Mouse (Mus musculus) B cell, adult 2 months (primary cell): Measurements from ENCODE around the gene Gria1.

ENCODE experiments used
- DNase-seq, 2 experiments: peaks; one replicate each; pipeline ENCODE4 v3.0.0; 2022

Gria1 gene

GRCm38 (mm10) chr11:57011024-57011690 is at the start of gene Gria1:
Gene Gria1, plus strand, starts transcription at chr11:57011387.
- no peak for DNase-seq

- no peak for DNase-seq
These were observed 49.4 kb upstream of the Gria1 start for GRCm38 (mm10) chr11:56961751-56962150.

- DNase-seq: no peak
These were observed 38.4 kb upstream of the Gria1 start for GRCm38 (mm10) chr11:56972814-56973213.

- no peak for DNase-seq
These were observed 26.7 kb upstream of the Gria1 start for GRCm38 (mm10) chr11:56984321-56985000.

DNA sequence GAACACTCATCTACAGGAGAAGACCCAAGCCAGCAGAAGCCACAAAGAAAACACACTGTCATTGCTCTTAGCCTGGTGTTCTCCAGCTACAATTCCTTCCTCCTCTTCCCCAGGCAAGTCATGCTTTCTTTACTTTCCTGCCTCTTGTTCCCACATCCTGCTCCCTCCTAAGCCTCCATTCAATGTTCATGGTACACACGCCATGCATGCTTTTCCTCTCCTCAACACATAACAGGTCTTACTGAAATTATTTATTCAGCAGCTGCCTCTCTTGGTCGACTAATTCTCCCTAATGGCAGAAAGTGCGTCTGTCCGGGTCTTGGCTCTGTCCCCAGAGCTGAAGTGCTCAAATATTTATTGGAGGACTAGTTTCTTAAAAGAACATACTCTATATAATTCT is 25.7 kb upstream of the Gria1 start:
- no peak for DNase-seq

- no peak for DNase-seq
These were observed 11.6 kb upstream of the Gria1 start for GRCm38 (mm10) chr11:56999601-57000001.

GRCm38 (mm10) chr11:57004611-57005010 is 6.6 kb upstream of the Gria1 start:
- DNase-seq: no peak

- DNase-seq: no peak
These were observed 5.8 kb upstream of the Gria1 start for GRCm38 (mm10) chr11:57005341-57005740.

DNA sequence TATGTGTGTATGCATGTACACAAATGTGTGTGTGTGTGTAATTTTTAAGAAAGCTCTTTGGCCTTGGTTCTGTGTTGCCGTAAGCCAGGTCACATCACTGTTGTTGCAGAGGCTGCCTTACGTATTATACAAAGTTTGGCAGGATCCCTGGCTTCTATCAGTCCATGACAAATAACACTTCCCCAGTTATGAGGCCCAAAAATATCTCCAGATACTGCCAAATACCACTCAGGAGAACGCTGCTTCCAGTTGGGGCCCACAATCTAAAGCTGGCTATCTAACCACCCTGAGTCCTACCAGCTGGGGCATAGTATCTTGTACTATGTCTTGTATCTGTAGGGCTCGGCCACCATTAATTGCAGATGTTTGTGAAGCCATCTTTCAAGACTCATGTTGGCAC is 3.4 kb upstream of the Gria1 start:
- no peak for DNase-seq

DNA sequence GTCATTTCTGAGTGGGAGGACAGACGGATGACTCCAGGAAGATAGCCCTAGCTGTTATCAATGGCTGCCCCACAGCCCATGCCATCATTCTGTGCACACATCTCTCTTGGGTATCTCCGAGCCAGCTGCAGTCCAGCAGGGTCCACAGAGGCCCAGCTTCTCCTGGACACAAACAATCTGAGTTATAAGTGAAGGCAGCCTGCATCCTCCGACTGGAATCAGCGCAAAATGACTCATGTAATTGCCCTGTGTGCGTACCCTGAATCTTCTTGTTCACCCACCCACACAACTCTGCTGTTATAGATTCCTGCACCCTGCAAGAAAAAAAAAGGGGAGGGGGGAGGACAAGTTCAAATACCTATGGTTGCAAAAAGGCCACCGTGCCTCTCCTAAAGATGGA is 576 bp upstream of the Gria1 start:
- DNase-seq: no peak

GRCm38 (mm10) chr11:57011691-57012039 is 478 bp downstream of the Gria1 start:
- no peak for DNase-seq

GRCm38 (mm10) chr11:57012287-57012921 is 1.2 kb downstream of the Gria1 start:
- no peak for DNase-seq

GRCm38 (mm10) chr11:57013464-57014190 is 2.4 kb downstream of the Gria1 start:
- no peak for DNase-seq

- no peak for DNase-seq
These were observed 3.2 kb downstream of the Gria1 start for GRCm38 (mm10) chr11:57014396-57014795.

- no peak for DNase-seq
These were observed 7.3 kb downstream of the Gria1 start for GRCm38 (mm10) chr11:57018536-57018935.

GRCm38 (mm10) chr11:57022400-57022799 is 11.2 kb downstream of the Gria1 start:
- DNase-seq: no peak

- no peak for DNase-seq
These were observed 19.3 kb downstream of the Gria1 start for GRCm38 (mm10) chr11:57030448-57030847.

GRCm38 (mm10) chr11:57038807-57039206 is 27.6 kb downstream of the Gria1 start:
- DNase-seq: no peak

DNA sequence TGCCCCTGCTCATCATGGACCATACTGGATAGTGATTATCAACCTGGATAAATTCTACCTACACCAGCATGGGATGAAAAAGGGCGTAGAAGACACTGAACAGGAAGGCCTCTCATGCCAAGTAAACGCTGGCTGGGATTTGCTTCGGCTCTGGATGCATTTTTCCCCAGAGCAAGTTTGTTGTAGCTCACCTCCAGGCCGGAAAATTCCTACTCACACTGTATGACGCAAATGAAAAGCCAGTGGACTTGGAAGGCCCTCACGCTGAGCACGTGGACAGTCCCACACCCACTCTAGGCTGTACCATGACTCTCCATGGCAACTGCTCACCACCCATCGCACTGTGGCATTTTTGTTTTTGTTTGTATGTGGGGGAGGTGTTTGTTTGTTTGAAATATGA is 28.1 kb downstream of the Gria1 start:
- no peak for DNase-seq

- DNase-seq: no peak
These were observed 30.9 kb downstream of the Gria1 start for GRCm38 (mm10) chr11:57042057-57042456.

DNA sequence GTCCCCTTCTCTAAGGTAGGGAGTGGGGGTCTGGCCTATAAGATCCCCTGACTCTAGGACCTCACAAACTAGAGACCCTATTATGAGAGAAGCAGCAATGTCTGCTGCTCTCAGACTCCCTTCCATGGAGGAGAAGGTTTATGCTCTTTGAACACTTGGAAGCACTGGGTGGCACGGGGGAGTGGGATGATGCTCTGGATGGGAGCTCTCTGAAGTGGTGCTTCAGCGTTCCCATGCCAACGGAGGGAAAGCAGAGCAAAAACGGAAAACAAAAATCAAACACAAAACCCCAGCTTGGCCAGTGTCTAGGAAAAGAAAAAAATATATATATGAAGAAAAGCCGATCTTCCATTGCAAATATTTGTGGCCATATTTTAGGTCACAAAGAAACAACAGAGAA is 33.0 kb downstream of the Gria1 start:
- no peak for DNase-seq

GRCm38 (mm10) chr11:57051666-57052562 is 40.7 kb downstream of the Gria1 start:
- no peak for DNase-seq

GRCm38 (mm10) chr11:57062441-57062840 is 51.3 kb downstream of the Gria1 start:
- no peak for DNase-seq
